Mouse (Mus musculus): ENCODE data around the gene Bcas2.
A peak's percentile ranks its signal among the peaks of the same experiment; 100 is the strongest.

DNA sequence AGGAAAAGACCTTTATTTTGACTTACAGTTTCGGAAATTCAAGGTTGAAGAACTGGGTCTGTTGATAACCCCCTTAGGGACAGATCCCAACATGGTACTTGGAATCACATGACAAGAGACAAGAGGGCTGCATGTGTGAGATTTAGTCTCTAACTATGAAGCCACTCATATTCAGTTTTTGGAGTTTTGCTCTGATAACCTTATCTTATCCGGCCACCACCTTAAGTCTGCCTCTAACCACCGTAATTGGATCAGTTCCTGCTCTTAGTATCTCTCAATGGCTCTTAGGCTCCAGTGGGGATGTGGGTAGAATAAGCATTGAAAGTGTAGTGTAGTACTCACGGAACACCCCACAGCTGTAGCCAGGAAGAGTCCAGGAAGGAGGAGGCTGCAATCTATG, 5.3 kb downstream of the Bcas2 start:
- TF ChIP-seq CTCF (IDR thresholded peaks at IDR 0.05; ENCODE audit: low read depth) (no peak), EP300 (IDR thresholded peaks at IDR 0.05; ENCODE audit: low read depth) (peak; percentile 99)

Measured in liver, embryonic 14.5 days (tissue).